Mouse (Mus musculus) embryonic facial prominence, embryonic 11.5 days (tissue): ENCODE measurements around the gene Smad6. TPM values are rescaled to one million over a fixed set of nuclear protein-coding genes. Genes with fewer than 3 reads are reported as not detected.
A peak's percentile ranks its signal among the peaks of the same experiment; 100 is the strongest.

Experiments
- ATAC-seq: fragments of 200-750 bp; cut with Nextera tagmentation; replicated peaks from 2 replicates; pipeline ENCODE4 v1.8.0; 2017; ENCODE audit warnings: low read depth; ENCODE audit not compliant: insufficient number of reproducible peaks, low FRiP score, low TSS enrichment
- DNase-seq: peaks from one replicate; pipeline ENCODE4 v3.0.0-alpha.2; 2015; ENCODE audit warnings: low spot score
- H3K27ac ChIP-seq: fragments of 300-500 bp; sonication (generic); replicated peaks from 2 replicates; pipeline ENCODE4 v1.5.1; 2014; ENCODE audit warnings: mild to moderate bottlenecking, low read depth, low read length, control low read depth
- H3K27me3 ChIP-seq: fragments of 300-500 bp; sonication (generic); 2 replicates; pipeline ENCODE4 v1.6.1; 2014; ENCODE audit warnings: mild to moderate bottlenecking, low read length, moderate library complexity, mixed read lengths; ENCODE audit not compliant: control insufficient read depth, insufficient read depth
- H3K36me3 ChIP-seq: fragments of 300-500 bp; sonication (generic); replicated peaks from 2 replicates; pipeline ENCODE4 v1.6.1; 2014; ENCODE audit warnings: low read depth, mild to moderate bottlenecking, low read length, moderate library complexity, mixed read lengths; ENCODE audit not compliant: control insufficient read depth, insufficient read depth
- H3K4me1 ChIP-seq: fragments of 300-500 bp; sonication (generic); 2 replicates; pipeline ENCODE4 v1.6.1; 2014; ENCODE audit warnings: low read length, mixed read lengths; ENCODE audit not compliant: control insufficient read depth, insufficient read depth
- H3K4me2 ChIP-seq: fragments of 300-500 bp; sonication (generic); 2 replicates; pipeline ENCODE4 v1.6.1; 2014; ENCODE audit warnings: low read depth, mild to moderate bottlenecking, control low read depth, low read length, moderate library complexity
- H3K4me3 ChIP-seq: fragments of 300-500 bp; sonication (generic); 2 replicates; pipeline ENCODE4 v1.5.1; 2014; ENCODE audit warnings: low read depth, low read length, control low read depth
- H3K9ac ChIP-seq: fragments of 300-500 bp; sonication (generic); replicated peaks from 2 replicates; pipeline ENCODE4 v1.6.1; 2014; ENCODE audit warnings: mild to moderate bottlenecking, control low read depth, low read length
- H3K9me3 ChIP-seq: fragments of 300-500 bp; sonication (generic); replicated peaks from 2 replicates; pipeline ENCODE4 v1.6.1; 2016; ENCODE audit warnings: mild to moderate bottlenecking, low read length, inconsistent platforms, mixed read lengths; ENCODE audit not compliant: control insufficient read depth
- WGBS: fragments of 180-500 bp; shearing (Covaris S2); extraction: QIAGEN DNeasy Blood & Tissue Kit; methylation state at CpG from one replicate; pipeline ENCODE4 v1.1.7; 2014; 5-methylcytosine and 5-hydroxymethylcytosine counted together
- polyA plus RNA-seq: library from polyadenylated mRNA; unstranded; fragments of >200 nt; fragmentation: Nextera tagmentation; extraction: Ambion mirVana; gene quantifications from 2 replicates; pipeline ENCODE4 v1.2.1, GENCODE M21; 2014

Smad6 gene
- polyA plus RNA-seq, 1 experiment from 2014 or later = 9.3 TPM

- peak; percentile 30 for ATAC-seq
- WGBS = 1% methylated on average over 21 of the region's 21 CpGs
These were observed 61.7 kb downstream of the Smad6 start for GRCm38 (mm10) chr9:63959933-63960828.

GRCm38 (mm10) chr9:63959129-63959932 lies 62.5 kb downstream of the Smad6 start:
- ATAC-seq (peak; percentile 60; the same call in 1 of the 2 replicates), DNase-seq (peak; percentile 84)
- Histone ChIP-seq H3K27me3 (no peaks in the 10 kb centered on the region), H3K9me3 (no peaks in the 10 kb centered on the region), H3K4me2 (peak overlapping the region; percentile 13; the same call in 1 of the 2 replicates), H3K9ac (peak overlapping the region; percentile 62), H3K4me1 (peaks cover 17% of the 10 kb centered on the region), H3K36me3 (no peaks in the 10 kb centered on the region), H3K27ac (peak overlapping the region; percentile 85), H3K4me3 (no peak overlapping the region)
- WGBS = 10% methylated on average over 17 of the region's 17 CpGs

More at GRCm38 (mm10) chr9:63959933-63960828, 61.7 kb downstream of the Smad6 start:
- Histone ChIP-seq H3K4me1 (peaks cover 17% of the 10 kb centered on the region), H3K4me2 (peak overlapping the region; percentile 3; the same call in 1 of the 2 replicates), H3K36me3 (no peaks in the 10 kb centered on the region), H3K27ac (peak overlapping the region; percentile 85), H3K4me3 (no peak overlapping the region), H3K9me3 (no peaks in the 10 kb centered on the region), H3K9ac (peak overlapping the region; percentile 62; the same call in 1 of the 2 replicates), H3K27me3 (no peaks in the 10 kb centered on the region)
- peak; percentile 80 for DNase-seq

GRCm38 (mm10) chr9:63958337-63959030 lies 63.4 kb downstream of the Smad6 start:
- no peaks in the 10 kb centered on the region for H3K36me3 ChIP-seq
- H3K9me3 ChIP-seq = no peaks in the 10 kb centered on the region
- no peak overlapping the region for H3K4me2 ChIP-seq
- 0 out of 2 replicates have a peak, but pooled peaks have one; percentile 8 for ATAC-seq
- peak; percentile 62 for DNase-seq
- H3K9ac ChIP-seq = 0 out of 2 replicates have a peak overlapping the region, but pooled peaks have one; percentile 4
- H3K27me3 ChIP-seq = no peaks in the 10 kb centered on the region
- H3K4me1 ChIP-seq = peaks cover 17% of the 10 kb centered on the region
- no peak overlapping the region for H3K4me3 ChIP-seq
- peak overlapping the region; percentile 85; the same call in 1 of the 2 replicates for H3K27ac ChIP-seq
- WGBS = 18% methylated on average over 15 of the region's 15 CpGs

GRCm38 (mm10) chr9:63957647-63958185 lies 64.1 kb downstream of the Smad6 start:
- DNase-seq = no peak
- WGBS = 66% methylated on average over 11 of the region's 11 CpGs
- Histone ChIP-seq H3K4me2 (no peak overlapping the region), H3K9me3 (no peaks in the 10 kb centered on the region), H3K36me3 (no peaks in the 10 kb centered on the region), H3K4me3 (no peak overlapping the region), H3K9ac (no peak overlapping the region), H3K27ac (no peak overlapping the region), H3K4me1 (peaks cover 17% of the 10 kb centered on the region), H3K27me3 (no peaks in the 10 kb centered on the region)
- no peak for ATAC-seq

- DNase-seq = peak; percentile 83
- H3K27me3 ChIP-seq = no peaks in the 10 kb centered on the region
- WGBS = 25% methylated on average over 9 of the region's 9 CpGs
- ATAC-seq = no peak
- peaks cover 5% of the 10 kb centered on the region for H3K36me3 ChIP-seq
- no peaks in the 10 kb centered on the region for H3K9me3 ChIP-seq
- H3K4me3 ChIP-seq = no peak overlapping the region
- H3K4me2 ChIP-seq = no peak overlapping the region
- H3K9ac ChIP-seq = no peak overlapping the region
- peaks cover 14% of the 10 kb centered on the region for H3K4me1 ChIP-seq
- H3K27ac ChIP-seq = no peak overlapping the region
These were observed 65.8 kb downstream of the Smad6 start for GRCm38 (mm10) chr9:63956052-63956451.

- Histone ChIP-seq H3K4me1 (no peaks in the 10 kb centered on the region), H3K4me2 (no peak overlapping the region), H3K36me3 (peaks cover 5% of the 10 kb centered on the region), H3K4me3 (no peak overlapping the region), H3K27ac (no peak overlapping the region), H3K9me3 (no peaks in the 10 kb centered on the region), H3K27me3 (no peaks in the 10 kb centered on the region), H3K9ac (no peak overlapping the region)
- no peak for DNase-seq
- WGBS = 53% methylated on average over 35 of the region's 35 CpGs
- no peak for ATAC-seq
These were observed 68.2 kb downstream of the Smad6 start for GRCm38 (mm10) chr9:63953691-63954090.

- H3K4me1 ChIP-seq = no peaks in the 10 kb centered on the region
- H3K9ac ChIP-seq = no peak overlapping the region
- H3K27ac ChIP-seq = no peak overlapping the region
- no peak for ATAC-seq
- H3K4me2 ChIP-seq = no peak overlapping the region
- H3K4me3 ChIP-seq = no peak overlapping the region
- H3K27me3 ChIP-seq = no peaks in the 10 kb centered on the region
- no peaks in the 10 kb centered on the region for H3K9me3 ChIP-seq
- peaks cover 5% of the 10 kb centered on the region for H3K36me3 ChIP-seq
- DNase-seq = no peak
- WGBS = 88% methylated on average over 2 of the region's 2 CpGs
These were observed 69.3 kb downstream of the Smad6 start for GRCm38 (mm10) chr9:63952591-63952990.
